Mouse (Mus musculus) neural tube, embryonic 15.5 days (tissue): ENCODE measurements around the gene Psmd9. TPM values are rescaled to one million over a fixed set of nuclear protein-coding genes. Genes with fewer than 3 reads are reported as not detected.

Experiments
- ATAC-seq: fragments of 200-750 bp; cut with Nextera tagmentation; 2 replicates; pipeline ENCODE4 v1.8.0; 2017; ENCODE audit warnings: mild to moderate bottlenecking, moderate TSS enrichment, moderate library complexity; ENCODE audit not compliant: low FRiP score
- H3K27ac ChIP-seq: fragments of 300-500 bp; sonication (generic); replicated peaks from 2 replicates; pipeline ENCODE4 v1.5.1; 2015; ENCODE audit warnings: mild to moderate bottlenecking, inconsistent platforms
- H3K27me3 ChIP-seq: fragments of 300-500 bp; sonication (generic); replicated peaks from 2 replicates; pipeline ENCODE4 v1.6.1; 2015; ENCODE audit warnings: inconsistent platforms
- H3K36me3 ChIP-seq: fragments of 300-500 bp; sonication (generic); 2 replicates; pipeline ENCODE4 v1.6.1; 2015; ENCODE audit warnings: inconsistent platforms
- H3K4me1 ChIP-seq: fragments of 300-500 bp; sonication (generic); 2 replicates; pipeline ENCODE4 v1.6.1; 2015; ENCODE audit warnings: inconsistent platforms
- H3K4me2 ChIP-seq: fragments of 300-500 bp; sonication (generic); 2 replicates; pipeline ENCODE4 v1.6.1; 2015; ENCODE audit warnings: inconsistent platforms, mild to moderate bottlenecking, moderate library complexity
- H3K4me3 ChIP-seq: fragments of 300-500 bp; sonication (generic); replicated peaks from 2 replicates; pipeline ENCODE4 v1.5.1; 2015; ENCODE audit warnings: mild to moderate bottlenecking, inconsistent platforms
- H3K9ac ChIP-seq: fragments of 300-500 bp; sonication (generic); replicated peaks from 2 replicates; pipeline ENCODE4 v1.6.1; 2015; ENCODE audit warnings: mild to moderate bottlenecking, inconsistent platforms
- H3K9me3 ChIP-seq: fragments of 300-500 bp; sonication (generic); replicated peaks from 2 replicates; pipeline ENCODE4 v1.6.1; 2016; ENCODE audit warnings: inconsistent platforms
- WGBS: fragments of 180-500 bp; shearing (Covaris S2); methylation state at CpG from one replicate; pipeline ENCODE4 v1.1.7; 2015; ENCODE audit warnings: mixed read lengths; 5-methylcytosine and 5-hydroxymethylcytosine counted together
- polyA plus RNA-seq: library from polyadenylated mRNA; unstranded; fragments of >200 nt; fragmentation: Nextera tagmentation; extraction: Ambion mirVana; gene quantifications from 2 replicates; pipeline ENCODE4 v1.2.1, GENCODE M21; 2015

Psmd9 gene
- polyA plus RNA-seq, 1 experiment from 2014 or later = 81.1 TPM

DNA sequence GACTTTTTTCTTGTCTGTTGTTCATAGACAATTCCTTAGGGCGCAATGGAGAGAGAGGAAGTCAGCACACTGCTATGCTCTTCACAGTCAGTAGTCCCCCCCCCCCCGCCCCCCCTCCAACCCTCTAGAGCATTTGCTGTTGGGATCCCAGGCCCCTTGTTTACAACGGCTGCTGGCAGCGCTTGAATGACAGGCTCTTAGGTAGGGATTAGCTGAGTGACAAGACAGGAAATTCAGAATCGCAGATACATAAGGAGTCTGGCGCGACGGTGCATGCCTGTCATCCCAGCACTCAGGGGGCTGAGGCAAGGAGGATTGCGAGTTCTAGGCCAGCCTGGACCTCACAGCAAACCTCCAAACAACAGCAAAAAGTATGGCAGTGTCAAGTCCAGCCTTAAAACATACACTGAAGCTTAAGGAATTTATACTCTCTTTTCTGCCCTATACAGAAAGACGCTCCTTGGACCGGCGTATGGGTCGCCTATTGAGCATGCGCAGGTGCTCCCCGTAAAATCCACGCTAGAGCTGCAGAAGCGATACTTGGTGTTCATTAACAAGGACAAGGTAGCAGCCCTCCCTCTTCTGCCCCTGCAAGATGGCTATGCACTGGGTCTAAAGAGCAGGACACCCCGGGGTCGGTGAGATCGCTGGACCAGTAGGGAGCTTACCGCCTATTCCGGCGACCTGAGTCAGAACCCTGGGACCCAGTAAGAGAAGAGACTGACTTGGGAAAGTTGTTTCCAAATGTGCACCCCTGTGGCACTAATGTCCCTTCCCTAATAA, 128.0 kb downstream of the Psmd9 start:
- H3K36me3 ChIP-seq = no peaks in the 10 kb centered on the region
- peaks cover 33% of the 10 kb centered on the region for H3K4me1 ChIP-seq
- no peak for ATAC-seq
- 58% methylated on average over 23 of the region's 23 CpGs for WGBS
- no peak overlapping the region for H3K9ac ChIP-seq
- H3K27ac ChIP-seq = no peak overlapping the region
- no peaks in the 10 kb centered on the region for H3K27me3 ChIP-seq
- H3K9me3 ChIP-seq = no peaks in the 10 kb centered on the region
- H3K4me3 ChIP-seq = no peak overlapping the region
- H3K4me2 ChIP-seq = no peak overlapping the region

DNA sequence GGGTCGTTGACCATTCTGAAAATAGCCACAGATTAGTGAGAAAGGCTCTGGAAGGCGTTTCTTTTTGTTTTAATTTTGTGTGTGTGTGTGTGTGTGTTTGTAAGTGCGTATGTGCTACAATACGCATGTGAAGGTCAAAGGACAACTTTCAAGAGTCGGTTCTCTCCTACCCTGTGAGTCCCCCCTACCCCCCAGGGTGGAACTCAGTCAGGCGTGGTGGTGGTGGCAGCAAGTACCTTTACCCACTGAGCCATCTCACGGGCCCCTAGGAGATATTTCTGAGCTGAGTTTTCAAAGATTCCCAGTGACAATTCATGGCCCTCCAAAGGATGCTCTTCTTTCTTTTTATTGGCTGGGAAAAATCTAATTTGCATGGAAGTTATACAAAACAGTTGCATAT, 128.6 kb downstream of the Psmd9 start:
- H3K9ac ChIP-seq = no peak overlapping the region
- no peak for ATAC-seq
- H3K27ac ChIP-seq = no peak overlapping the region
- H3K9me3 ChIP-seq = no peaks in the 10 kb centered on the region
- no peak overlapping the region for H3K4me3 ChIP-seq
- peaks cover 35% of the 10 kb centered on the region for H3K4me1 ChIP-seq
- H3K36me3 ChIP-seq = no peaks in the 10 kb centered on the region
- H3K27me3 ChIP-seq = no peaks in the 10 kb centered on the region; the same call in 1 of the 2 replicates
- WGBS = 72% methylated on average over 7 of the region's 7 CpGs
- no peak overlapping the region for H3K4me2 ChIP-seq

- Histone ChIP-seq H3K4me3 (no peak overlapping the region), H3K27me3 (no peaks in the 10 kb centered on the region; the same call in 1 of the 2 replicates), H3K9me3 (no peaks in the 10 kb centered on the region), H3K36me3 (no peaks in the 10 kb centered on the region), H3K4me2 (no peak overlapping the region), H3K9ac (no peak overlapping the region), H3K4me1 (peaks cover 35% of the 10 kb centered on the region), H3K27ac (no peak overlapping the region)
- no peak for ATAC-seq
- WGBS = 89% methylated on average over 6 of the region's 6 CpGs
These were observed 129.3 kb downstream of the Psmd9 start for GRCm38 (mm10) chr5:123298526-123298925.

Other genes starting within 250 kb of the Psmd9 start
- 81.4 and 89.2 TPM in 2 replicates for gene Kdm2b, start 179.6 kb upstream of the Psmd9 start, polyA plus RNA-seq
- gene Orai1, start 154.3 kb upstream of the Psmd9 start, polyA plus RNA-seq = 14.1 and 14.2 TPM in 2 replicates
- 0.68 TPM in 1 of 2 replicates, not detected in the other for gene Morn3, start 122.4 kb upstream of the Psmd9 start, polyA plus RNA-seq
- 19.6 and 21.0 TPM in 2 replicates for gene Tmem120b, start 101.0 kb upstream of the Psmd9 start, polyA plus RNA-seq
- gene Rhof, start 36.7 kb upstream of the Psmd9 start, polyA plus RNA-seq = 19.2 and 20.9 TPM in 2 replicates
- 10.5 and 11.2 TPM in 2 replicates for gene Setd1b, start 27.2 kb upstream of the Psmd9 start, polyA plus RNA-seq
- 0.50 TPM in 1 of 2 replicates, not detected in the other for gene Hpd, start 13.3 kb downstream of the Psmd9 start, polyA plus RNA-seq
- 1.1 and 1.2 TPM in 2 replicates for gene Wdr66, start 82.7 kb downstream of the Psmd9 start, polyA plus RNA-seq
- 30.2 and 31.0 TPM in 2 replicates for gene Bcl7a, start 174.4 kb downstream of the Psmd9 start, polyA plus RNA-seq
- gene Mlxip, start 225.4 kb downstream of the Psmd9 start, polyA plus RNA-seq = 19.3 and 19.4 TPM in 2 replicates